Mouse (Mus musculus): ENCODE measurements around the gene Ern1. TPM values are rescaled to one million over a fixed set of nuclear protein-coding genes. Genes with fewer than 3 reads are reported as not detected.

Ern1 gene
- polyA plus RNA-seq, 2 experiments = 6.4 to 12.5 TPM

- Histone ChIP-seq H3K9me3 (ENCODE audit: control insufficient read depth, low read length) (no peaks in the 10 kb centered on the region), H3K9ac (ENCODE audit: low read depth, low read length, severe bottlenecking) (no peak overlapping the region), H3K4me3 (replicated peaks; ENCODE audit: low read length) (no peak overlapping the region), H3K4me1 (ENCODE audit: control insufficient read depth, insufficient read depth, low read length) (no peaks in the 10 kb centered on the region), H3K27ac (replicated peaks; ENCODE audit: low read depth, low read length) (no peak overlapping the region), H3K36me3 (ENCODE audit: control insufficient read depth, insufficient read depth, low read length) (peaks cover 12% of the 10 kb centered on the region), H3K27me3 (ENCODE audit: control insufficient read depth, insufficient read depth, low read length) (no peaks in the 10 kb centered on the region), H3K4me2 (replicated peaks; ENCODE audit: low read depth, low read length, severe bottlenecking) (no peak overlapping the region)
- ATAC-seq (ENCODE audit: low FRiP score, low read depth) = no peak
- no peak for DNase-seq (ENCODE audit: low spot score)
- 92% methylated on average over 4 of the region's 4 CpGs for WGBS
- TF ChIP-seq POLR2A (IDR thresholded peaks at IDR 0.05; ENCODE audit: borderline replicate concordance, extremely low read depth, insufficient read depth, insufficient read length) = no peak
Observed at GRCm38 (mm10) chr11:106426447-106426846, 61.2 kb downstream of the Ern1 start.

- TF ChIP-seq POLR2A (IDR thresholded peaks at IDR 0.05; ENCODE audit: borderline replicate concordance, extremely low read depth, insufficient read depth, insufficient read length) = no peak
- ATAC-seq (ENCODE audit: low FRiP score, low read depth) (no peak), DNase-seq (ENCODE audit: low spot score) (no peak)
- Histone ChIP-seq H3K4me2 (replicated peaks; ENCODE audit: low read depth, low read length, severe bottlenecking) (no peak overlapping the region), H3K27ac (replicated peaks; ENCODE audit: low read depth, low read length) (no peak overlapping the region), H3K9me3 (ENCODE audit: control insufficient read depth, low read length) (no peaks in the 10 kb centered on the region), H3K4me3 (replicated peaks; ENCODE audit: low read length) (no peak overlapping the region), H3K36me3 (ENCODE audit: control insufficient read depth, insufficient read depth, low read length) (peaks cover 12% of the 10 kb centered on the region), H3K4me1 (ENCODE audit: control insufficient read depth, insufficient read depth, low read length) (no peaks in the 10 kb centered on the region), H3K27me3 (ENCODE audit: control insufficient read depth, insufficient read depth, low read length) (no peaks in the 10 kb centered on the region), H3K9ac (ENCODE audit: low read depth, low read length, severe bottlenecking) (no peak overlapping the region)
- WGBS = 88% methylated on average over 5 of the region's 5 CpGs
Observed at GRCm38 (mm10) chr11:106425201-106425600, 62.5 kb downstream of the Ern1 start.

- TF ChIP-seq POLR2A (IDR thresholded peaks at IDR 0.05; ENCODE audit: borderline replicate concordance, extremely low read depth, insufficient read depth, insufficient read length) = no peak
- Histone ChIP-seq H3K9me3 (ENCODE audit: control insufficient read depth, low read length) (no peaks in the 10 kb centered on the region), H3K27ac (replicated peaks; ENCODE audit: low read depth, low read length) (no peak overlapping the region), H3K27me3 (ENCODE audit: control insufficient read depth, insufficient read depth, low read length) (no peaks in the 10 kb centered on the region), H3K4me2 (replicated peaks; ENCODE audit: low read depth, low read length, severe bottlenecking) (no peak overlapping the region), H3K9ac (ENCODE audit: low read depth, low read length, severe bottlenecking) (no peak overlapping the region), H3K4me1 (ENCODE audit: control insufficient read depth, insufficient read depth, low read length) (no peaks in the 10 kb centered on the region), H3K36me3 (ENCODE audit: control insufficient read depth, insufficient read depth, low read length) (peaks cover 16% of the 10 kb centered on the region), H3K4me3 (replicated peaks; ENCODE audit: low read length) (no peak overlapping the region)
- DNase-seq (ENCODE audit: low spot score) (no peak), ATAC-seq (ENCODE audit: low FRiP score, low read depth) (no peak)
- 79% methylated on average over 9 of the region's 9 CpGs for WGBS
Observed at GRCm38 (mm10) chr11:106419262-106420102, 68.2 kb downstream of the Ern1 start.

- no peaks in the 10 kb centered on the region for H3K4me1 ChIP-seq (ENCODE audit: control insufficient read depth, insufficient read depth, low read length)
- no peak for TF ChIP-seq POLR2A (IDR thresholded peaks at IDR 0.05; ENCODE audit: borderline replicate concordance, extremely low read depth, insufficient read depth, insufficient read length)
- H3K36me3 ChIP-seq (ENCODE audit: control insufficient read depth, insufficient read depth, low read length) = peaks cover 16% of the 10 kb centered on the region
- ATAC-seq (ENCODE audit: low FRiP score, low read depth) = peak; percentile 68; the same call in 1 of the 2 replicates
- H3K27me3 ChIP-seq (ENCODE audit: control insufficient read depth, insufficient read depth, low read length) = no peaks in the 10 kb centered on the region
- H3K9me3 ChIP-seq (ENCODE audit: control insufficient read depth, low read length) = no peaks in the 10 kb centered on the region
- no peak overlapping the region for H3K9ac ChIP-seq (ENCODE audit: low read depth, low read length, severe bottlenecking)
- H3K27ac ChIP-seq (replicated peaks; ENCODE audit: low read depth, low read length) = no peak overlapping the region
- peak; percentile 83 for DNase-seq (ENCODE audit: low spot score)
- no peak overlapping the region for H3K4me3 ChIP-seq (replicated peaks; ENCODE audit: low read length)
- WGBS = 41% methylated on average over 4 of the region's 4 CpGs
- no peak overlapping the region for H3K4me2 ChIP-seq (replicated peaks; ENCODE audit: low read depth, low read length, severe bottlenecking)
Observed at GRCm38 (mm10) chr11:106418622-106419196, 68.9 kb downstream of the Ern1 start.

GRCm38 (mm10) chr11:106417860-106418259 lies 69.8 kb downstream of the Ern1 start:
- Histone ChIP-seq H3K36me3 (ENCODE audit: control insufficient read depth, insufficient read depth, low read length) (peaks cover 9% of the 10 kb centered on the region; the same call in 1 of the 2 replicates), H3K9me3 (ENCODE audit: control insufficient read depth, low read length) (no peaks in the 10 kb centered on the region), H3K27ac (replicated peaks; ENCODE audit: low read depth, low read length) (no peak overlapping the region), H3K4me3 (replicated peaks; ENCODE audit: low read length) (no peak overlapping the region), H3K9ac (ENCODE audit: low read depth, low read length, severe bottlenecking) (no peak overlapping the region), H3K27me3 (ENCODE audit: control insufficient read depth, insufficient read depth, low read length) (no peaks in the 10 kb centered on the region), H3K4me1 (ENCODE audit: control insufficient read depth, insufficient read depth, low read length) (no peaks in the 10 kb centered on the region), H3K4me2 (replicated peaks; ENCODE audit: low read depth, low read length, severe bottlenecking) (no peak overlapping the region)
- ATAC-seq (ENCODE audit: low FRiP score, low read depth) (no peak), DNase-seq (ENCODE audit: low spot score) (no peak)
- TF ChIP-seq POLR2A (IDR thresholded peaks at IDR 0.05; ENCODE audit: borderline replicate concordance, extremely low read depth, insufficient read depth, insufficient read length) = no peak
- 91% methylated on average over 2 of the region's 2 CpGs for WGBS
